Mouse (Mus musculus): ENCODE data around the gene Bcl2. TPM values are rescaled to one million over a fixed set of nuclear protein-coding genes. Genes with fewer than 3 reads are reported as not detected.

Gene Bcl2
- total and polyA plus RNA-seq, 3 experiments, result 4.5 to 13.6 (median 8.7) TPM

DNA sequence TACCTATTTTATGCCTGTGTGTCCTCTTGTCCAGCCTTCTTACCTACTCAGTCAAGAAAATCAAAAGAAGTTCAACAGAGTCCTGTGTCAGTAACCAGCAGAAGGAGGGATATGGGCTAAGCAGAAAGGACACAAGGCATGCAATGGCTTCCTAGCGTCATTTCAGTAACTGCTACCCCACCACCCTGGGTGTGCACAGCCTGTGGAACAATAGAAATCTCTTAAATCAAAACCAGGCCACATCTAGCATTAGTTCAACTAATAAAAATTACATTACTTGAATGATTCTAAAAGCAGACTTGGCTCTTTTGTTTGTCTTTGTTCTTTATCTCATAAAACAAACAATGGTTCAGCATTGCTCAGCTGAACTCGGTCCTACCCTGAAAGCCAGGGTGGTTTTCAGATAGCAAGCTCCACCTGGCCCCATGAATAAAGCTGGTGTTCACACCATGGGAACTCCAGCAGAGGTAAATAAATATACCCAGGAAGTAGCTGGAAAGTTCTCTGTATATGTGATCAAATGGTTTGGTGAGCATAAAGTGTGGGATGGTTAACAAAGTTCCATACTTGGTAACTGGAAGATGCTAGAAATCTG, 122.8 kb downstream of the Bcl2 start:
- Histone ChIP-seq H3K9ac (ENCODE audit: insufficient read depth, low read depth) (no peak overlapping the region), H3K36me3 (replicated peaks in 1 of 2; ENCODE audit: control insufficient read depth in 1 of 2, insufficient read depth in 1 of 2, low read length in 1 of 2) (peaks cover 0 to 2% of the 10 kb centered on the region in 2 experiments), H3K4me3 (replicated peaks in 1 of 3; ENCODE audit: low read depth in 2 of 3, low read length in 2 of 3, poor library complexity in 1 of 3) (no peak overlapping the region), H3K9me3 (replicated peaks; ENCODE audit: low read length) (peaks cover 8% of the 10 kb centered on the region), H3K27me3 (replicated peaks) (no peaks in the 10 kb centered on the region), H3K27ac (ENCODE audit: insufficient read depth, low read depth) (no peak overlapping the region), H3K4me1 (ENCODE audit: control insufficient read depth in 1 of 2, insufficient read depth in 2 of 2) (peaks cover 6 to 21% of the 10 kb centered on the region in 2 experiments; a peak in 3 of 4 replicates), H3K79me2 (replicated peaks; ENCODE audit: control insufficient read depth, extremely low read depth, insufficient read depth, poor library complexity, severe bottlenecking) (no peaks in the 10 kb centered on the region), H3K4me2 (ENCODE audit: insufficient read depth, low read depth, poor library complexity, severe bottlenecking) (no peak overlapping the region)
- DNase-seq (ENCODE audit: extremely low read depth), result no peak
- TF ChIP-seq ETS1 (conservative IDR thresholded peaks at IDR 0.05; ENCODE audit: low read depth, low read length), result no peak
- no peak for TF ChIP-seq EP300 (IDR thresholded peaks at IDR 0.05; ENCODE audit: low read length)
- TF ChIP-seq CHD1 (IDR thresholded peaks at IDR 0.05; ENCODE audit: low read depth, low read length), result no peak
- TF ChIP-seq E2F4 (IDR thresholded peaks at IDR 0.05; ENCODE audit: insufficient replicate concordance, low read depth, low read length), result no peak
- no peak for TF ChIP-seq PAX5 (IDR thresholded peaks at IDR 0.05; ENCODE audit: low read length)
- TF ChIP-seq MXI1 (IDR thresholded peaks at IDR 0.05; ENCODE audit: low read depth, low read length), result no peak
- TF ChIP-seq ZC3H11A (IDR thresholded peaks at IDR 0.05; ENCODE audit: low read depth, low read length), result no peak
- no peak for TF ChIP-seq IRF4 (IDR thresholded peaks at IDR 0.05; ENCODE audit: low read depth, low read length)
- TF ChIP-seq POLR2AphosphoS2 (IDR thresholded peaks at IDR 0.05; ENCODE audit: low read depth, low read length), result no peak
- no peak for TF ChIP-seq ELF1 (IDR thresholded peaks at IDR 0.05; ENCODE audit: low read depth, low read length)
- TF ChIP-seq SIN3A (IDR thresholded peaks at IDR 0.05; ENCODE audit: low read length), result no peak
- TF ChIP-seq MAX (IDR thresholded peaks at IDR 0.05; ENCODE audit: low read length), result no peak
- TF ChIP-seq HCFC1 (IDR thresholded peaks at IDR 0.05; ENCODE audit: low read depth, low read length), result no peak
- TF ChIP-seq ZMIZ1 (IDR thresholded peaks at IDR 0.05; ENCODE audit: low read depth, low read length), result no peak
- TF ChIP-seq TCF12 (IDR thresholded peaks at IDR 0.05; ENCODE audit: low read depth, low read length), result no peak
- in situ Hi-C loops (cut with MboI; ENCODE audit: low pct_ligation_motif_present, low pct_unique_long_range_greater_than_20kb, low sequenced_read_pairs) (no loop called here), dilution Hi-C loops (cut with MboI; ENCODE audit: extremely low pct_ligation_motif_present, extremely low pct_unique_long_range_greater_than_20kb, low sequenced_read_pairs) (no loop called here)

DNA sequence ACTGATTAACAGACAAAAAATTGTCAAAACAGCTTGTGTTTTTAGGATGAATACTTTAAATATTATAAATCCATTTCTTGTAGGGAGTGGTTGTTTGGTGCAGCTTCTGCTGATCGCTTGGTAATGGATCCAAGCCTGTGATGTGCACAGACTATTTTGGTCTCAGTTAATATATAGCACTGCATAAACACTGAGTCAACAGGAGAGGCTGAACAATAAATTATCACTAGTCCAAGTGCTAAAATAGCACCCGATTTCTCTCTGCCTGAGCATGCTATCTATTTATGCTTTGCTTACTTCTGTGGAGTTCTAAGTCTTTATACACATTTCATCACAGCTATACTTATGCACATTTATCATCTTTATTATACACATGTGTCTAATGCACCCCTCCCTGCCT, 124.9 kb downstream of the Bcl2 start:
- Histone ChIP-seq H3K4me3 (replicated peaks in 1 of 3; ENCODE audit: low read depth in 2 of 3, low read length in 2 of 3, poor library complexity in 1 of 3) (no peak overlapping the region), H3K9ac (ENCODE audit: insufficient read depth, low read depth) (no peak overlapping the region), H3K4me1 (ENCODE audit: control insufficient read depth in 1 of 2, insufficient read depth in 2 of 2) (peaks cover 12 to 42% of the 10 kb centered on the region in 2 experiments), H3K9me3 (replicated peaks; ENCODE audit: low read length) (peaks cover 8% of the 10 kb centered on the region), H3K4me2 (ENCODE audit: insufficient read depth, low read depth, poor library complexity, severe bottlenecking) (no peak overlapping the region), H3K27me3 (replicated peaks) (no peaks in the 10 kb centered on the region), H3K79me2 (replicated peaks; ENCODE audit: control insufficient read depth, extremely low read depth, insufficient read depth, poor library complexity, severe bottlenecking) (no peaks in the 10 kb centered on the region), H3K36me3 (replicated peaks in 1 of 2; ENCODE audit: control insufficient read depth in 1 of 2, insufficient read depth in 1 of 2, low read length in 1 of 2) (peaks cover 0 to 2% of the 10 kb centered on the region in 2 experiments), H3K27ac (ENCODE audit: insufficient read depth, low read depth) (no peak overlapping the region)
- dilution Hi-C loops (cut with MboI; ENCODE audit: extremely low pct_ligation_motif_present, extremely low pct_unique_long_range_greater_than_20kb, low sequenced_read_pairs), result no loop called here
- no peak for DNase-seq (ENCODE audit: extremely low read depth)
- TF ChIP-seq MAX (IDR thresholded peaks at IDR 0.05; ENCODE audit: low read length) (no peak), KAT2A (IDR thresholded peaks at IDR 0.05; ENCODE audit: insufficient replicate concordance, low read length) (no peak), MEF2A (IDR thresholded peaks at IDR 0.05; ENCODE audit: borderline replicate concordance, low read depth, low read length) (no peak), HCFC1 (IDR thresholded peaks at IDR 0.05; ENCODE audit: low read depth, low read length) (no peak), BHLHE40 (IDR thresholded peaks at IDR 0.05; ENCODE audit: low read depth, low read length) (no peak)
- in situ Hi-C loops (cut with MboI; ENCODE audit: low pct_ligation_motif_present, low pct_unique_long_range_greater_than_20kb, low sequenced_read_pairs), result no loop called here
